Mouse (Mus musculus) lung, postnatal 0 days (tissue): ENCODE results near the gene Pidd1. TPM values are rescaled to one million over a fixed set of nuclear protein-coding genes. Genes with fewer than 3 reads are reported as not detected.
"Not testable (repeated sequence)": the region's sequence is repeated elsewhere in the genome, so short reads cannot be mapped to it uniquely, and the experiment has no call there.

Experiments
- ATAC-seq: fragments of 200-750 bp; cut with Nextera tagmentation; 2 replicates; pipeline ENCODE4 v1.8.0; 2017; ENCODE audit warnings: moderate library complexity
- DNase-seq: peaks from one replicate; pipeline ENCODE4 v3.0.0-alpha.2; 2016; ENCODE audit warnings: low spot score
- H3K27ac ChIP-seq: fragments of 300-500 bp; sonication (generic); 2 replicates; pipeline ENCODE4 v1.5.1; 2014; ENCODE audit warnings: antibody characterized with exemption, mild to moderate bottlenecking, low read length, mixed read lengths
- H3K27me3 ChIP-seq: fragments of 300-500 bp; sonication (generic); replicated peaks from 2 replicates; pipeline ENCODE4 v1.6.1; 2014; ENCODE audit warnings: low read length, mixed read lengths; ENCODE audit not compliant: insufficient read depth
- H3K36me3 ChIP-seq: fragments of 300-500 bp; sonication (generic); 2 replicates; pipeline ENCODE4 v1.6.1; 2014; ENCODE audit warnings: low read length, mixed read lengths; ENCODE audit not compliant: insufficient read depth
- H3K4me1 ChIP-seq: fragments of 300-500 bp; sonication (generic); 2 replicates; pipeline ENCODE4 v1.6.1; 2014; ENCODE audit warnings: antibody characterized with exemption, low read depth, low read length, mixed read lengths; ENCODE audit not compliant: insufficient read depth
- H3K4me2 ChIP-seq: fragments of 300-500 bp; sonication (generic); replicated peaks from 2 replicates; pipeline ENCODE4 v1.6.1; 2014; ENCODE audit warnings: low read depth, mild to moderate bottlenecking, low read length, moderate library complexity, mixed read lengths
- H3K4me3 ChIP-seq: fragments of 300-500 bp; sonication (generic); 2 replicates; pipeline ENCODE4 v1.5.1; 2014; ENCODE audit warnings: low read depth, low read length
- H3K9ac ChIP-seq: fragments of 300-500 bp; sonication (generic); replicated peaks from 2 replicates; pipeline ENCODE4 v1.6.1; 2014; ENCODE audit warnings: low read depth, mild to moderate bottlenecking
- H3K9me3 ChIP-seq: fragments of 300-500 bp; sonication (generic); 2 replicates; pipeline ENCODE4 v1.6.1; 2016; ENCODE audit warnings: low read length, mixed read lengths
- CTCF ChIP-seq: IDR thresholded peaks from 2 replicates; pipeline ENCODE4 v1.5.1; 2016; ENCODE audit warnings: antibody characterized with exemption, mild to moderate bottlenecking
- EP300 ChIP-seq: IDR thresholded peaks from 2 replicates; pipeline ENCODE4 v1.6.1; 2016; ENCODE audit warnings: antibody characterized with exemption, mild to moderate bottlenecking, control low read depth
- WGBS: fragments of 180-500 bp; shearing (Covaris S2); extraction: QIAGEN DNeasy Blood & Tissue Kit; methylation state at CpG from one replicate; pipeline ENCODE4 v1.1.7; 2014; 5-methylcytosine and 5-hydroxymethylcytosine counted together
- polyA plus RNA-seq: library from polyadenylated mRNA; unstranded; fragments of >200 nt; fragmentation: Nextera tagmentation; extraction: Ambion mirVana; gene quantifications from 2 replicates; pipeline ENCODE4 v1.2.1, GENCODE M21; 2015

Pidd1 gene
- polyA plus RNA-seq, 1 experiment from 2014 or later: 1.8 TPM

GRCm38 (mm10) chr7:141416144-141416841, 27.5 kb downstream of the Pidd1 start:
- Histone ChIP-seq H3K36me3 (no peaks in the 10 kb centered on the region), H3K9me3 (no peaks in the 10 kb centered on the region), H3K27me3 (no peaks in the 10 kb centered on the region), H3K4me2 (no peak overlapping the region), H3K27ac (no peak overlapping the region), H3K4me1 (no peaks in the 10 kb centered on the region; the same call in 1 of the 2 replicates), H3K4me3 (no peak overlapping the region), H3K9ac (no peak overlapping the region)
- 75% methylated on average over 6 of the region's 6 CpGs for WGBS
- DNase-seq (no peak), ATAC-seq (no peak)
- TF ChIP-seq EP300 (no peak), CTCF (no peak)

GRCm38 (mm10) chr7:141413809-141414584, 29.8 kb downstream of the Pidd1 start, which contains the start of gene Gatd1:
Gene Gatd1 (minus strand): TSS chr7:141414136.
- DNase-seq: peak; percentile 99
- WGBS: 1% methylated on average over 55 of the region's 56 CpGs

GRCm38 (mm10) chr7:141413331-141413730, 30.5 kb downstream of the Pidd1 start:
- DNase-seq (peak; percentile 37), ATAC-seq (0 out of 2 replicates have a peak, but pooled peaks have one; percentile 1)
- Histone ChIP-seq H3K9ac (peak overlapping the region; percentile 66), H3K27me3 (no peaks in the 10 kb centered on the region), H3K4me1 (no peaks in the 10 kb centered on the region; the same call in 1 of the 2 replicates), H3K9me3 (no peaks in the 10 kb centered on the region), H3K4me3 (peak overlapping the region; percentile 74), H3K36me3 (no peaks in the 10 kb centered on the region), H3K27ac (peak overlapping the region; percentile 73), H3K4me2 (peak overlapping the region; percentile 91)
- TF ChIP-seq CTCF (no peak), EP300 (no peak)
- WGBS: 4% methylated on average over 16 of the region's 16 CpGs

More at GRCm38 (mm10) chr7:141413809-141414584, 29.8 kb downstream of the Pidd1 start, which contains the start of gene Gatd1:
- Histone ChIP-seq H3K4me3 (peak within 1 kb of the TSS; percentile 74), H3K4me1 (no peaks in the 10 kb centered on the region; the same call in 1 of the 2 replicates), H3K36me3 (no peaks in the 10 kb centered on the region), H3K9me3 (no peaks in the 10 kb centered on the region), H3K9ac (peak within 1 kb of the TSS; percentile 66), H3K27ac (peak within 1 kb of the TSS; percentile 73), H3K4me2 (peak within 1 kb of the TSS; percentile 91), H3K27me3 (no peaks in the 10 kb centered on the region)
- TF ChIP-seq EP300 (no peak), CTCF (peak; percentile 48)
- ATAC-seq: peak; percentile 95

GRCm38 (mm10) chr7:141411667-141412066, 32.2 kb downstream of the Pidd1 start:
- Histone ChIP-seq H3K4me3 (no peak overlapping the region), H3K9ac (no peak overlapping the region; the same call in 1 of the 2 replicates)
- WGBS: 100% methylated on average over 1 of the region's 1 CpGs

DNA sequence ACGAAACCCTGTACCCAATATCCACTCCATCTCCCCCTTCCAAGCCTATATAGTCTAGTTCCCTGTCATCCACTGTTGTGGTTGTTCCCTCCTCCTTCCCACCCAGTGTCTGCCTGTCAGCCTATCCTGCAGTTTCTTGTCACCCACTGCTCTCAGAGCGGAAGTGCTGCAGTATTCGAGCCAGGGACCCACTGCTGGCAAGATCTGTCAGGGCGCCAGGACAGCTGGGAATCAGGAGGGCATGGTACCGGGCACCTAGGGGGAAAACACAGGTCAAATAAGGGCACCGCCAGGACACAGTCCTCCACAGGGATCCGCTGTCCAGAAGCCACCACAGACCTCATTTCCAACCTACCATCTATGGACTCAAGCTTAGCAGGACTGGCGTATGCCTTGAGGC, 33.2 kb downstream of the Pidd1 start:
- no peaks in the 10 kb centered on the region for H3K36me3 ChIP-seq
- H3K9me3 ChIP-seq: no peaks in the 10 kb centered on the region
- no peak overlapping the region for H3K4me2 ChIP-seq
- WGBS: 87% methylated on average over 8 of the region's 8 CpGs
- no peak overlapping the region for H3K9ac ChIP-seq
- TF ChIP-seq CTCF (no peak), EP300 (no peak)
- no peak overlapping the region for H3K27ac ChIP-seq
- ATAC-seq (no peak), DNase-seq (no peak)
- H3K4me3 ChIP-seq: no peak overlapping the region
- H3K27me3 ChIP-seq: no peaks in the 10 kb centered on the region
- no peaks in the 10 kb centered on the region; the same call in 1 of the 2 replicates for H3K4me1 ChIP-seq

More at GRCm38 (mm10) chr7:141411667-141412066, 32.2 kb downstream of the Pidd1 start:
- H3K27ac ChIP-seq: no peak overlapping the region
- H3K4me2 ChIP-seq: no peak overlapping the region
- TF ChIP-seq EP300: no peak
- peak; percentile 6; the same call in 1 of the 2 replicates for TF ChIP-seq CTCF
- H3K9me3 ChIP-seq: no peaks in the 10 kb centered on the region
- no peaks in the 10 kb centered on the region for H3K36me3 ChIP-seq
- no peaks in the 10 kb centered on the region; the same call in 1 of the 2 replicates for H3K4me1 ChIP-seq
- ATAC-seq (no peak), DNase-seq (no peak)
- no peaks in the 10 kb centered on the region for H3K27me3 ChIP-seq

DNA sequence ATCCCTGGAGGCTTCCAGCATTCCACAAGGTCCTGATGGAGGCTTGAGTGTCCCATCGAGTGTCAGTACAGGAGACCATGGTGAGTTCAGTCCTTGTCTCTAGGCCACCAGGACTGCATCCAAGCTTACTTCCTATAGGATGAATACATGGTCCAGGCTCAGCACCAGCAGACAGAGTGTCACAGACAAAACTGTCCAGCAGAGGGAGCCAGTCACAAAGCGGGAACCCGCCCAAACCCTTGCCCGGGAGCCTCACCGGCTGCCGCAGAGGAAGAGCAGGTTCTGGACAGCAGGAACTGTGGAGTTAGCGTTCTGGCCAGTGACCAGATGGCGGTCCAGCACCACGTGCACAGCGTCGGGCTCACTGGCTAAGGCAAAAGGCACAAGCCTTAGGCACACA, 35.0 kb downstream of the Pidd1 start:
- H3K4me1 ChIP-seq: no peaks in the 10 kb centered on the region; the same call in 1 of the 2 replicates
- no peaks in the 10 kb centered on the region for H3K9me3 ChIP-seq
- peak; percentile 97 for TF ChIP-seq CTCF
- no peak for TF ChIP-seq EP300
- 11% methylated on average over 11 of the region's 11 CpGs for WGBS
- H3K27me3 ChIP-seq: no peaks in the 10 kb centered on the region
- no peak overlapping the region for H3K4me2 ChIP-seq
- ATAC-seq (peak; percentile 74), DNase-seq (peak; percentile 90)
- H3K9ac ChIP-seq: no peak overlapping the region
- H3K27ac ChIP-seq: no peak overlapping the region
- no peak overlapping the region for H3K4me3 ChIP-seq
- H3K36me3 ChIP-seq: no peaks in the 10 kb centered on the region

DNA sequence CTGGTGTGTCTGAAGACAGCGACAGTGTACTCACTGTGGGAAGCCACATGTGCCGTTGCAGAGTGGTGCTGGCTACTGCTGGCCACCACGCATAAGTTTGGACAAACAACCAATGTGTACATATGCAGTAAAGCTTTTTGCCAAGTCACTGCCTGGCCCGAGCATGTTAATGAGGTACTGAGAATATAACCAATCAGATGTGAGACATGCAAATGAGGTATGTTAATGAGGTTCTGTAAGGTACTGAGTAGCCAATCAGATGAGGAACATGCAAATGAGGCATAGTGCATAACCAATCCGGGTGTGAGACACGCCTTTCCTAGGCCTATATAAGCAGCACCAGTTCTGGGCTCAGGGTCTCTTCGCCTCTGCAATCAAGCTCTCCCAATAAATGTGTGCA, 36.2 kb downstream of the Pidd1 start:
- not testable (repeated sequence) for H3K4me2 ChIP-seq, ATAC-seq, H3K4me3 ChIP-seq, H3K36me3 ChIP-seq, DNase-seq, H3K9me3 ChIP-seq, H3K27ac ChIP-seq, H3K4me1 ChIP-seq, H3K27me3 ChIP-seq, H3K9ac ChIP-seq
- 97% methylated on average over 7 of the region's 7 CpGs for WGBS
